Mouse (Mus musculus) cerebellum, adult 2 months (tissue): ENCODE data around the gene Capn3.

Experiments
- CTCF ChIP-seq: fragments of 200-500 bp; IDR thresholded peaks from 2 replicates; pipeline ENCODE4 v1.5.1; 2011; ENCODE audit warnings: low read depth, mild to moderate bottlenecking, control low read depth, low read length, moderate library complexity, borderline replicate concordance; ENCODE audit not compliant: insufficient read depth
- POLR2A ChIP-seq: fragments of 200-500 bp; IDR thresholded peaks from 2 replicates; pipeline ENCODE4 v1.6.1; 2011; ENCODE audit warnings: low read length, control low read depth, borderline replicate concordance; ENCODE audit not compliant: insufficient read depth

- TF ChIP-seq POLR2A (no peak), CTCF (no peak)
Measured at GRCm38 (mm10) chr2:120481921-120482320, 26.1 kb downstream of the Capn3 start.
